Mouse (Mus musculus) testis, adult 2 months (tissue): ENCODE measurements around the gene Sap30bp.

Experiments
- CTCF ChIP-seq: fragments of 200-500 bp; IDR thresholded peaks from 2 replicates; pipeline ENCODE4 v1.5.1; 2012; ENCODE audit warnings: low read depth, mild to moderate bottlenecking, inconsistent platforms, low read length, moderate library complexity; ENCODE audit not compliant: control insufficient read depth, insufficient read depth, insufficient replicate concordance
- POLR2A ChIP-seq: fragments of 200-500 bp; IDR thresholded peaks from 2 replicates; pipeline ENCODE4 v1.6.1; 2012; ENCODE audit warnings: low read depth, mild to moderate bottlenecking, inconsistent platforms, low read length, moderate library complexity; ENCODE audit not compliant: control insufficient read depth

GRCm38 (mm10) chr11:115948316-115948715 lies 15.2 kb downstream of the Sap30bp start:
- TF ChIP-seq CTCF (no peak), POLR2A (no peak)
